In the genomic region with DNA sequence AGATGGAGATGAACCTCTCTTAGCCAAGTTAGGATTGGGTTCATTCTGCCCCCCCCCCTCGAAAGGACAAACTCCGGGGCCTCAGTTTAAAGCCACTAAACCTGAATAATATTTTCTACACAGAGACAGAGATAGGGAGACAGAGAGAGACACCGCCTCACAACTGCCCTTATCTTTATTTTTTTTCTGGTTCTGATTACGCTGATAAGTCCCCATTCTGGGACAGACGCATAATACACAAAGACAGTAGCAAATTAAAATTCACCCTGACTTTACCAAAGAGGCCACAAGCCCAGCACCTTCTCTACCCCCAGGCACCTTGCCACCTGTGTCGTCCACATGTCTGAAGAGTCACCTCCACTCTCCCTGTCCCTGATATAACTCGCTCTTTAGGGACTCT, we compare ENCODE assay signal across 33 mouse cellular contexts. TPM values are rescaled to one million over a fixed set of nuclear protein-coding genes. Genes with fewer than 3 reads are reported as not detected.
"Had no signal": no experiment of that assay in that cellular context is flagged by ENCODE, and none has a peak within 500 bp of the region (broad histone marks: within the 10 kb centered on the region; RNA-seq: fewer than 3 reads in every experiment).

No protein-coding gene starts in this region.

- H3K9me3 ChIP-seq: limb, embryonic 10.5 days; limb, embryonic 12.5 days; limb, embryonic 13.5 days; limb, embryonic 15.5 days; liver, embryonic 12.5 days; liver, embryonic 13.5 days; liver, embryonic 15.5 days; lung, embryonic 15.5 days; midbrain, embryonic 10.5 days; midbrain, embryonic 12.5 days; midbrain, embryonic 13.5 days; midbrain, embryonic 15.5 days had no signal

- H3K36me3 ChIP-seq: limb, embryonic 10.5 days; limb, embryonic 12.5 days; limb, embryonic 13.5 days; limb, embryonic 15.5 days; liver, embryonic 12.5 days; liver, embryonic 13.5 days; liver, embryonic 15.5 days; lung, embryonic 15.5 days; midbrain, embryonic 10.5 days; midbrain, embryonic 12.5 days; midbrain, embryonic 13.5 days; midbrain, embryonic 15.5 days had no signal

- H3K27me3 ChIP-seq: midbrain, embryonic 15.5 days had no signal

- H3K4me3 ChIP-seq: limb, embryonic 10.5 days; limb, embryonic 12.5 days; limb, embryonic 13.5 days; limb, embryonic 15.5 days; liver, embryonic 12.5 days; liver, embryonic 13.5 days; liver, embryonic 15.5 days; lung, embryonic 15.5 days; megakaryocyte, embryonic 14.5 days; midbrain, embryonic 10.5 days; midbrain, embryonic 12.5 days; midbrain, embryonic 13.5 days; midbrain, embryonic 15.5 days; myocyte had no signal

- H3K9ac ChIP-seq: limb, embryonic 12.5 days; limb, embryonic 13.5 days; limb, embryonic 15.5 days; liver, embryonic 12.5 days; liver, embryonic 13.5 days; liver, embryonic 14.5 days; liver, embryonic 15.5 days; liver, postnatal 0 days; lung, embryonic 14.5 days; lung, embryonic 15.5 days; midbrain, embryonic 12.5 days; midbrain, embryonic 13.5 days; midbrain, embryonic 15.5 days had no signal

- DNase-seq: left cerebral cortex, postnatal 4 days; liver; liver, embryonic 13.5 days; liver, postnatal 0 days; lung, adult 18-20 months; lung, adult 2 months; lung, embryonic 14.5 days; lung, postnatal 10 days; lung, postnatal 14 days; lung, postnatal 36 days; lung, postnatal 4 days; midbrain, embryonic 14.5 days had no signal

- H3K27ac ChIP-seq: limb, embryonic 10.5 days; limb, embryonic 12.5 days; limb, embryonic 13.5 days; limb, embryonic 15.5 days; liver, embryonic 12.5 days; liver, embryonic 13.5 days; liver, embryonic 14.5 days; liver, embryonic 15.5 days; lung, embryonic 15.5 days; macrophage; midbrain, embryonic 10.5 days; midbrain, embryonic 12.5 days; midbrain, embryonic 13.5 days; midbrain, embryonic 15.5 days had no signal

RNA-seq across cellular contexts. Expression of a gene that starts 26.4 kb away (rescaled TPM):
- total RNA-seq: liver, adult 2 months; megakaryocyte progenitor cell, adult 5-6 weeks; megakaryocyte, adult 5-6 weeks; megakaryocyte-erythroid progenitor cell, adult 5-6 weeks; monocyte, adult 5-6 weeks had no signal
- polyA plus RNA-seq: liver, adult 2 months; liver, embryonic 13.5 days; liver, embryonic 15.5 days; liver, embryonic 16.5 days; liver, postnatal 0 days had no signal

RNA-seq across cellular contexts. Expression of a gene that starts 46.4 kb away (rescaled TPM):
- total RNA-seq: monocyte, adult 5-6 weeks had no signal

RNA-seq across cellular contexts. Expression of a gene that starts 51.0 kb away (rescaled TPM):
- total RNA-seq: megakaryocyte progenitor cell, adult 5-6 weeks; megakaryocyte-erythroid progenitor cell, adult 5-6 weeks had no signal
